13 mouse cellular contexts compared by ENCODE assay signal in the genomic region with DNA sequence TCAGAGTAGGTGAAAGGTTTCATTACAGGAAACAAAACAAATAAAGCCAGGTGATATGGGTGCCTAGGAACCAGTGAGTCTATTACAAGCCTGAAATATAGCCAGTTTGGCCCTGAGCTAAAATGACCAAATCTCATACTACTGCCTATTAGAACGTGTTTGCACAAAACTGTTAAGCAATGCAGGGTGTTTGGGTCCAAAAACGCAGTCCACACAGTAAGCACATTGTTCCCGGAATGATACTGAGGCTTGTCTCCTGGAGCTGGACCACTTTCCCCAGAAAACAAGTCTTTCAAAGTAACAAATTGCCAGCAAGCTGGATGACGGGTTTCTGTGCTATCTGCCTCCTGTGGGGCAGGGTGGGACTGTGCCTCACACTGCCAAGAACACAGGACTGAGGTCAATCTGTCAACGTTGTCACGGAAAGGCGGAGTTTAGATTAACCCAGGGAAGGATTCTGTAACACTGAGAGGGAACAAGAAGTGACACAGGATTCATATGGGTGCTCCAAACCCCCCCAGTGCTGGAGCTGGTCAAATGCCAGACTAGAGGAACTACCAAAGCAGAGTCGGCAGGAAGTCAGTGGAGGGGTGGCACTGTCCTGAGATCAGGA.
DNase-seq lines count a peak whose midpoint lies in the region; ATAC-seq and TF ChIP-seq lines count a peak whose summit lies in the region.
"Had no signal": no experiment of that assay in that cellular context is flagged by ENCODE, and none has a peak within 500 bp of the region (broad histone marks: within the 10 kb centered on the region; RNA-seq: fewer than 3 reads in every experiment).

No protein-coding gene starts in this region.

- no peak overlapping the region for H3K27ac ChIP-seq in heart, embryonic 12.5 days (ENCODE audit: poor library complexity, severe bottlenecking)
- H3K27ac ChIP-seq in lung, postnatal 0 days (ENCODE audit: low read length) = no peak overlapping the region
- H3K27ac ChIP-seq: embryonic facial prominence, embryonic 13.5 days; hindbrain, embryonic 14.5 days had no signal

- H3K4me2 ChIP-seq in heart, embryonic 12.5 days = no peak overlapping the region
- H3K4me2 ChIP-seq in lung, postnatal 0 days (replicated peaks; ENCODE audit: low read depth, low read length) = no peak overlapping the region
- H3K4me2 ChIP-seq: embryonic facial prominence, embryonic 13.5 days; hindbrain, embryonic 14.5 days had no signal

- 29% methylated on average over 8 of the region's 8 CpGs for WGBS in heart, embryonic 12.5 days
- WGBS in lung, postnatal 0 days = 29% methylated on average over 8 of the region's 8 CpGs

- TF ChIP-seq EP300 in lung, postnatal 0 days (IDR thresholded peaks at IDR 0.05) = no peak

- ATAC-seq in heart, embryonic 12.5 days (ENCODE audit: insufficient number of reproducible peaks, low FRiP score) = no peak; the same call in 1 of the 2 replicates
- ATAC-seq in lung, postnatal 0 days = peak; percentile 72

- no peak overlapping the region for H3K9ac ChIP-seq in heart, embryonic 12.5 days
- no peak overlapping the region for H3K9ac ChIP-seq in lung, postnatal 0 days (replicated peaks; ENCODE audit: low read depth)
- H3K9ac ChIP-seq: embryonic facial prominence, embryonic 13.5 days; hindbrain, embryonic 14.5 days had no signal

- no peaks in the 10 kb centered on the region for H3K27me3 ChIP-seq in heart, embryonic 12.5 days (replicated peaks)
- H3K27me3 ChIP-seq in lung, postnatal 0 days (replicated peaks; ENCODE audit: insufficient read depth, low read length) = no peaks in the 10 kb centered on the region
- H3K27me3 ChIP-seq: CH12.LX; embryonic facial prominence, embryonic 13.5 days had no signal

- peak; percentile 16; the same call in 1 of the 2 replicates for TF ChIP-seq CTCF in lung, postnatal 0 days (IDR thresholded peaks at IDR 0.05)

- peak; percentile 82 to 92 for DNase-seq in heart, adult 18-20 months
- peak; percentile 67 for DNase-seq in adipocyte (ENCODE audit: low spot score)
- DNase-seq in heart, adult 8-10 months (ENCODE audit: low spot score) = peak; percentile 85
- DNase-seq in lung, postnatal 0 days (ENCODE audit: low spot score) = peak; percentile 51
- DNase-seq in B cell, adult 2 months = no peak
- no peak for DNase-seq in spleen, postnatal 36 days (ENCODE audit: low spot score in 2 of 2)
- no peak for DNase-seq in right cerebral cortex, adult 2 months (ENCODE audit: low spot score in 2 of 2)
- DNase-seq: liver had no signal

- H3K36me3 ChIP-seq in heart, embryonic 12.5 days = no peaks in the 10 kb centered on the region
- no peaks in the 10 kb centered on the region for H3K36me3 ChIP-seq in lung, postnatal 0 days (ENCODE audit: insufficient read depth, low read length)
- H3K36me3 ChIP-seq: embryonic facial prominence, embryonic 13.5 days had no signal

- H3K4me1 ChIP-seq in heart, embryonic 12.5 days (replicated peaks) = peaks cover 21% of the 10 kb centered on the region
- peaks cover 3% of the 10 kb centered on the region; the same call in 1 of the 2 replicates for H3K4me1 ChIP-seq in lung, postnatal 0 days (ENCODE audit: insufficient read depth, low read depth, low read length)

- H3K4me3 ChIP-seq in heart, embryonic 12.5 days = no peak overlapping the region
- no peak overlapping the region for H3K4me3 ChIP-seq in lung, postnatal 0 days (ENCODE audit: low read depth, low read length)
- H3K4me3 ChIP-seq: embryonic facial prominence, embryonic 13.5 days; myocyte had no signal

- H3K9me3 ChIP-seq in heart, embryonic 12.5 days (replicated peaks) = no peaks in the 10 kb centered on the region
- no peaks in the 10 kb centered on the region for H3K9me3 ChIP-seq in lung, postnatal 0 days (ENCODE audit: low read length)
- H3K9me3 ChIP-seq: embryonic facial prominence, embryonic 13.5 days had no signal

Comparison
In these comparisons a context has a peak if more than half of its experiments do, and no peak if none do; other contexts are left out.
1. DNase-seq: peak in heart, adult 18-20 months (2 of 2), adipocyte (single experiment), heart, adult 8-10 months (single experiment) and lung, postnatal 0 days (single experiment); none in B cell, adult 2 months (0 of 2), spleen, postnatal 36 days (0 of 2) and right cerebral cortex, adult 2 months (0 of 2).